Comparison of ENCODE assay signal across 8 mouse cellular contexts in the genomic region with DNA sequence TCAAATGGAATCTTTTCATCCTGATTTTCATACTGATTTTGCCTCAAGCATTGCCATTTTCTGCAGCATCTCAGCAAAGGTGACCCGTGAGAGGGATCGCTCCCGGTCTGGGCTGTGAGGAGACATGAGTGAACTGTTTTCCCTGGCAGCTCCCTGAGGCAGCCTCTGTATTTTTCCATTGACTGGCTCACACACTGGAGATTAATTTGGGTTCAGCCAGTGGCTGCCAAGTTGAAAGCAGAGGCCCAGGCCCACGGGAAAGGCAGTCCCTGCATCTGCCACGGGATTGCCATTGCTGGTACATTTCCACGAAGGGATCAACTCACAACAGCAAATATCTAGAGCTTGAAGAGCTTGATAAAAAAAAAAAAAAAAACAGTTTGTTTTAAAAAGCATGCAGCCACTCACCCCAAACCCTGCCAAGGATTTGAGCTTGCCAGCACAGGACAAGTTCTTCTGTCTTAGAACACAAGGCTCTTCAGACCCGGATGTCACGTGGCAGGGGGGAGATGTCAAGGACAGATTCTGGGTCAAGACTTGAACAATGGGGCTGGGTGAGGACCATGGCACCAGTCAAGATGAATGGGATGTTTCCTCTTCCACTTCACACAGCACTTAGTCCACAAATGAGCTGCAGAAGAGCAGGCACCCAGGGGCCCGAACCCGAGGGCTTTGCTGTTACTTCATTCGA. TPM values are rescaled to one million over a fixed set of nuclear protein-coding genes. Genes with fewer than 3 reads are reported as not detected.
DNase-seq lines count a peak whose midpoint lies in the region; ATAC-seq and TF ChIP-seq lines count a peak whose summit lies in the region.

No protein-coding gene starts in this region.

- H3K9ac ChIP-seq in ES-E14 (ENCODE audit: insufficient read depth, low read depth, low read length, poor library complexity, severe bottlenecking), result peak overlapping the region; percentile 7; the same call in 1 of the 2 replicates
- peak overlapping the region; percentile 63 for H3K9ac ChIP-seq in forebrain, embryonic 13.5 days
- peak overlapping the region; percentile 17; the same call in 1 of the 2 replicates for H3K9ac ChIP-seq in liver, postnatal 0 days (replicated peaks)

- no peak for TF ChIP-seq EP300 in liver, postnatal 0 days (IDR thresholded peaks at IDR 0.05; ENCODE audit: low read depth)

- H3K4me2 ChIP-seq in forebrain, embryonic 13.5 days, result peak overlapping the region; percentile 64
- H3K4me2 ChIP-seq in liver, postnatal 0 days (ENCODE audit: low read depth, low read length), result no peak overlapping the region

- no peak overlapping the region for H3K4me3 ChIP-seq in ES-E14 (ENCODE audit: insufficient read depth in 1 of 2, low read depth in 1 of 2, low read length in 2 of 2, poor library complexity in 1 of 2, severe bottlenecking in 1 of 2)
- H3K4me3 ChIP-seq in forebrain, embryonic 13.5 days, result peak overlapping the region; percentile 36
- H3K4me3 ChIP-seq in liver, postnatal 0 days (ENCODE audit: low read depth, low read length), result no peak overlapping the region

- no peaks in the 10 kb centered on the region for H3K27me3 ChIP-seq in forebrain, embryonic 13.5 days
- H3K27me3 ChIP-seq in liver, postnatal 0 days (ENCODE audit: insufficient read depth, low read length), result no peaks in the 10 kb centered on the region

- WGBS in forebrain, embryonic 13.5 days, result 14% methylated on average over 11 of the region's 11 CpGs
- 46% methylated on average over 11 of the region's 11 CpGs for WGBS in liver, postnatal 0 days (ENCODE audit: insufficient replicate concordance)

- in situ Hi-C loops in ES-E14 (cut with MboI; ENCODE audit: low sequenced_read_pairs in 2 of 2, unreplicated experiment in 2 of 2), result no loop called here

- no peaks in the 10 kb centered on the region for H3K9me3 ChIP-seq in ES-E14 (ENCODE audit: control insufficient read depth, insufficient read depth, low read depth, low read length)
- no peaks in the 10 kb centered on the region for H3K9me3 ChIP-seq in forebrain, embryonic 13.5 days (replicated peaks)
- H3K9me3 ChIP-seq in liver, postnatal 0 days (ENCODE audit: low read length), result no peaks in the 10 kb centered on the region

- intact Hi-C loops in heart, postnatal 14 days (cut with DNase I), result no loop called here

- H3K36me3 ChIP-seq in ES-E14 (ENCODE audit: control insufficient read depth, insufficient read depth, low read length, poor library complexity, severe bottlenecking), result peaks cover 14% of the 10 kb centered on the region
- H3K36me3 ChIP-seq in forebrain, embryonic 13.5 days (ENCODE audit: poor library complexity, severe bottlenecking), result peaks cover 14% of the 10 kb centered on the region
- peaks cover 27% of the 10 kb centered on the region for H3K36me3 ChIP-seq in liver, postnatal 0 days (replicated peaks; ENCODE audit: insufficient read depth, low read length)

- ATAC-seq in forebrain, embryonic 13.5 days, result no peak
- no peak for ATAC-seq in liver, postnatal 0 days

- DNase-seq in ES-E14 (ENCODE audit: low read depth, low spot score), result peak; percentile 33
- peak; percentile 73 for DNase-seq in adrenal gland, postnatal 25 days
- DNase-seq in heart, postnatal 14 days, result peak; percentile 74 to 75
- peak; percentile 75 for DNase-seq in layer of hippocampus, adult 11-12 months (ENCODE audit: low spot score)
- DNase-seq in liver, postnatal 0 days, result peak; percentile 43
- peak; percentile 34 for DNase-seq in retina, embryonic 14.5 days (ENCODE audit: low spot score)
- DNase-seq in thymus, postnatal 0 days (ENCODE audit: low spot score), result no peak

- H3K4me1 ChIP-seq in ES-E14 (ENCODE audit: control insufficient read depth in 2 of 2, insufficient read depth in 2 of 2, low read length in 2 of 2, poor library complexity in 1 of 2), result peaks cover 2 to 24% of the 10 kb centered on the region in 2 experiments; a peak in 3 of 4 replicates
- H3K4me1 ChIP-seq in forebrain, embryonic 13.5 days, result peaks cover 52% of the 10 kb centered on the region
- peaks cover 19% of the 10 kb centered on the region for H3K4me1 ChIP-seq in liver, postnatal 0 days (ENCODE audit: insufficient read depth)

- no peak for TF ChIP-seq CTCF in liver, postnatal 0 days (IDR thresholded peaks at IDR 0.05; ENCODE audit: low read depth)

- peak overlapping the region; percentile 84 for H3K27ac ChIP-seq in ES-E14 (ENCODE audit: insufficient read depth, low read depth, low read length, poor library complexity, severe bottlenecking)
- peak overlapping the region; percentile 95 for H3K27ac ChIP-seq in forebrain, embryonic 13.5 days
- H3K27ac ChIP-seq in liver, postnatal 0 days (ENCODE audit: low read depth), result peak overlapping the region; percentile 70

TF ChIP-seq in ES-E14, 5 proteins besides CTCF, POLR2A, EP300 and RAD21:
- TF ChIP-seq ZNF384 (IDR thresholded peaks at IDR 0.05; ENCODE audit: low read depth, low read length) (0 out of 2 replicates have a peak, but pooled peaks have one; percentile 14), MAFK (IDR thresholded peaks at IDR 0.05; ENCODE audit: insufficient read depth, low read depth, low read length) (no peak)

RNA-seq across cellular contexts. Expression of a gene that starts 57.2 kb away (rescaled TPM):
- 97.5 and 142 TPM in 2 replicates for total RNA-seq in ES-E14 (2012; rRNA removed)
- 138 and 168 TPM in 2 replicates for total RNA-seq in adrenal gland, postnatal 25 days (2021)
- 95.9 and 109 TPM in 2 replicates for polyA plus RNA-seq in forebrain, embryonic 13.5 days (2015; fragmentation: Nextera tagmentation; extraction: Ambion mirVana)
- total RNA-seq in heart, postnatal 14 days (2021), result 10 to 100 TPM; 51.1 to 59.5 TPM
- polyA plus RNA-seq in liver, postnatal 0 days (2015; fragmentation: Nextera tagmentation; extraction: Ambion mirVana), result 34.4 and 35.0 TPM in 2 replicates
- 64.6 and 70.2 TPM in 2 replicates for polyA plus RNA-seq in thymus, postnatal 0 days (2015; fragmentation: Nextera tagmentation; extraction: Ambion mirVana)

RNA-seq across cellular contexts. Expression of a gene that starts 57.8 kb away (rescaled TPM):
- 20.0 and 21.2 TPM in 2 replicates for total RNA-seq in ES-E14 (2012; rRNA removed)
- 30.8 and 37.8 TPM in 2 replicates for total RNA-seq in adrenal gland, postnatal 25 days (2021)
- polyA plus RNA-seq in forebrain, embryonic 13.5 days (2015; fragmentation: Nextera tagmentation; extraction: Ambion mirVana), result 39.4 and 40.2 TPM in 2 replicates
- total RNA-seq in heart, postnatal 14 days (2021), result 10 to 100 TPM; 91.2 to 99.6 TPM
- 13.4 and 14.2 TPM in 2 replicates for polyA plus RNA-seq in liver, postnatal 0 days (2015; fragmentation: Nextera tagmentation; extraction: Ambion mirVana)
- polyA plus RNA-seq in thymus, postnatal 0 days (2015; fragmentation: Nextera tagmentation; extraction: Ambion mirVana), result 22.4 and 26.4 TPM in 2 replicates

Comparison
In these comparisons a context has a peak if more than half of its experiments do, and no peak if none do; other contexts are left out.
1. H3K9ac ChIP-seq: peak in every context shown above with its lines; median percentile 63 in forebrain, embryonic 13.5 days; 17 in liver, postnatal 0 days; 7 in ES-E14.